Mouse (Mus musculus) cerebellum, adult 11 months (tissue): ENCODE data around the gene Slc46a1.

ENCODE experiments used
- DNase-seq: peaks from one replicate; pipeline ENCODE4 v3.0.0; 2022

Gene Slc46a1

GRCm38 (mm10) chr11:78505430-78505829 lies 39.9 kb downstream of the Slc46a1 start:
- DNase-seq: no peak

DNA sequence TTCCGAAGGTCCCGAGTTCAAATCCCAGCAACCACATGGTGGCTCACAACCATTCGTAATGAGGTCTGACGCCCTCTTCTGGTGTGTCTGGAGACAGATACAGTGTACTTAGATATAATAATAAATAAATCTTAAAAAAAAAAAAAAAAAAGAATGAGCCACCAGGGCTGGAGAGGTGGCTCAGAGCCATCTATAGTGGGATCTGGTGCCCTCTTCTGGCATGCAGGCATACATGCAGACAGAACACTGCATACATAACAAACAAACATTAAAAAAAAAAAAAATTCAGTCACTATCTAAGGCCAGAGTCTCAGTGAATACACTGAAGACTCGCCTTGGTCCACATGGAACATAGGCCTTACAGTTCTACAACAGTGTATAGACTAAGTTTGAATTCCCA lies 43.7 kb downstream of the Slc46a1 start:
- DNase-seq: no peak

GRCm38 (mm10) chr11:78512025-78512957 lies 46.8 kb downstream of the Slc46a1 start, which contains the start of the genes Tmem199 and Poldip2:
Gene Tmem199, minus strand, starts transcription at chr11:78512172.
Gene Poldip2, plus strand, starts transcription at chr11:78512193.
- DNase-seq: peak; percentile 83

GRCm38 (mm10) chr11:78513106-78513790 lies 47.8 kb downstream of the Slc46a1 start:
- DNase-seq: no peak

- DNase-seq: no peak
Measured at GRCm38 (mm10) chr11:78515549-78516325, 50.2 kb downstream of the Slc46a1 start.

GRCm38 (mm10) chr11:78518931-78519330 lies 53.4 kb downstream of the Slc46a1 start:
- DNase-seq: no peak
